Mouse (Mus musculus): ENCODE results near the gene Adal. TPM values are rescaled to one million over a fixed set of nuclear protein-coding genes. Genes with fewer than 3 reads are reported as not detected.

Gene Adal
- 10.6 and 11.4 TPM in 2 replicates for polyA plus RNA-seq (2021; fragmentation: Nextera tagmentation)
- long read RNA-seq, experiment 1, partial matches to known transcripts: 1 of 15 reads
- long read RNA-seq, experiment 1, other reads (novel, unspliced or antisense): 12 of 15 reads
- long read RNA-seq, experiment 2, transcript Adal-203 (9 exons, 1,231 nt): major isoform, 10 of 102 reads
- long read RNA-seq, experiment 2, transcript Adal-205 (11 exons, 2,477 nt): minor isoform, 9 of 102 reads
- long read RNA-seq, experiment 2, partial matches to known transcripts: 2 of 102 reads
- long read RNA-seq, experiment 2, other reads (novel, unspliced or antisense): 75 of 102 reads

GRCm38 (mm10) chr2:121140018-121140882, at the start of gene Adal, which contains the start of gene Lcmt2:
Gene Adal (plus strand): TSS chr2:121140428.
Gene Lcmt2 (minus strand): TSS chr2:121140653.

GRCm38 (mm10) chr2:121109695-121110094, 30.5 kb upstream of the Adal start, which contains the start of gene Tgm7:
Gene Tgm7 (minus strand): TSS chr2:121109795.

GRCm38 (mm10) chr2:121170481-121170971, 30.3 kb downstream of the Adal start, which contains the start of gene Tubgcp4:
Gene Tubgcp4 (plus strand): TSS chr2:121170654.

DNA sequence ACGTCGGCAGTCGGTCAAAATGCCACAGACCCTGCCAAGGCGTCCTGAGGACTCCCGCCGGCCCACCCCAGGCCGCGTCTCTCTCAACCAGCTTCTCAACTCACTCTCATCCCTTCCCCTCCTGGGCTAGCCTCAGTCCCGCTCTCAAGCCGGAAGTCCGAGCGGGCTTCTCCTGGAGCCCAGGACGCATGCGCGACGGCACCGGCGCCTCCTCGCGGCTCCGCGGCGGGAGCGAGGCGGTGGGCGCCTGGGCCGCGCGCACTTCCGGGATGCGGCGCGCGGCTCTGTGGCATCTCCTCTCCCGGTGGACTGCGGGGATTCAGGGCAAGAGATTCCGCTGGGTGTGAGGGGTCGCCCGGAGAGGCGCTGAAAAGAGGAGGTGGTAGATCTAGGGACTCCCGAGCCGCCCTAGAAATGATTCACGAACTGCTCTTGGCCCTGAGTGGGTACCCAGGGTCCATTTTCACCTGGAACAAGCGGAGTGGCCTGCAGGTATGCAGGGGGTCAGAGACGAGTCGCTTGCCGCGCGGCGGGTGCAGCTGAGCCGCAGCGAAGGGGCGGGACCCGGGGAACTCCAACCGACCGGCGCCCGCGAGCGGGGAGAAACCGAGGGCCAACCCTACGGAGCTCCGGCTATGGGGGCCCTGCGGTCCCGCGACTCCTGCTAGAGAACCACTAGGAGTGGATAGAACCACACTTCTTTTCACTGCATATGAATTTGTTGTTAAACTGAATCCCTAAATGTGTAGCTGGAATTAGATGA, 30.9 kb downstream of the Adal start, which contains the start of gene Zscan29:
TSS of gene Zscan29 (minus strand) at position 146 of the 763 bp plus-strand sequence.

Other genes starting within 250 kb of the Adal start
- 21.8 and 22.9 TPM in 2 replicates for gene Ubr1, start 169.7 kb upstream of the Adal start, polyA plus RNA-seq (2021; fragmentation: Nextera tagmentation)
- 11.1 and 11.6 TPM in 2 replicates for gene Tmem62, start 163.4 kb upstream of the Adal start, polyA plus RNA-seq (2021; fragmentation: Nextera tagmentation)
- 60.9 and 62.8 TPM in 2 replicates for gene Ccndbp1, start 132.0 kb upstream of the Adal start, polyA plus RNA-seq (2021; fragmentation: Nextera tagmentation)
- gene Epb42, start 103.4 kb upstream of the Adal start, polyA plus RNA-seq (2021; fragmentation: Nextera tagmentation): not detected in 2 replicates
- not detected in 2 replicates for gene Tgm5, start 54.6 kb upstream of the Adal start, polyA plus RNA-seq (2021; fragmentation: Nextera tagmentation)
- gene Tgm7, start 30.6 kb upstream of the Adal start, polyA plus RNA-seq (2021; fragmentation: Nextera tagmentation): not detected in 2 replicates
- gene Lcmt2, start 225 bp downstream of the Adal start, polyA plus RNA-seq (2021; fragmentation: Nextera tagmentation): 7.2 and 10.3 TPM in 2 replicates
- 9.9 and 10.8 TPM in 2 replicates for gene Tubgcp4, start 30.2 kb downstream of the Adal start, polyA plus RNA-seq (2021; fragmentation: Nextera tagmentation)
- 1.6 and 2.0 TPM in 2 replicates for gene Zscan29, start 30.7 kb downstream of the Adal start, polyA plus RNA-seq (2021; fragmentation: Nextera tagmentation)
- gene Trp53bp1, start 131.0 kb downstream of the Adal start, polyA plus RNA-seq (2021; fragmentation: Nextera tagmentation): 20.1 and 21.6 TPM in 2 replicates
- 122 and 145 TPM in 2 replicates for gene Map1a, start 149.2 kb downstream of the Adal start, polyA plus RNA-seq (2021; fragmentation: Nextera tagmentation)
- gene Ppip5k1, start 215.0 kb downstream of the Adal start, polyA plus RNA-seq (2021; fragmentation: Nextera tagmentation): 20.9 and 23.7 TPM in 2 replicates
- gene Ckmt1, start 217.3 kb downstream of the Adal start, polyA plus RNA-seq (2021; fragmentation: Nextera tagmentation): 323 and 342 TPM in 2 replicates
- 0.06 and 0.10 TPM in 2 replicates for gene Strc, start 246.7 kb downstream of the Adal start, polyA plus RNA-seq (2021; fragmentation: Nextera tagmentation)